Mouse (Mus musculus) cerebellum, postnatal 14 days (tissue): Measurements from ENCODE around the gene Tbr1.

Source experiments
- DNase-seq, 2 experiments: peaks; one replicate each; pipeline ENCODE4 v3.0.0; 2021; ENCODE audit warnings: mixed read lengths in 2 of 2

The Tbr1 gene

DNA sequence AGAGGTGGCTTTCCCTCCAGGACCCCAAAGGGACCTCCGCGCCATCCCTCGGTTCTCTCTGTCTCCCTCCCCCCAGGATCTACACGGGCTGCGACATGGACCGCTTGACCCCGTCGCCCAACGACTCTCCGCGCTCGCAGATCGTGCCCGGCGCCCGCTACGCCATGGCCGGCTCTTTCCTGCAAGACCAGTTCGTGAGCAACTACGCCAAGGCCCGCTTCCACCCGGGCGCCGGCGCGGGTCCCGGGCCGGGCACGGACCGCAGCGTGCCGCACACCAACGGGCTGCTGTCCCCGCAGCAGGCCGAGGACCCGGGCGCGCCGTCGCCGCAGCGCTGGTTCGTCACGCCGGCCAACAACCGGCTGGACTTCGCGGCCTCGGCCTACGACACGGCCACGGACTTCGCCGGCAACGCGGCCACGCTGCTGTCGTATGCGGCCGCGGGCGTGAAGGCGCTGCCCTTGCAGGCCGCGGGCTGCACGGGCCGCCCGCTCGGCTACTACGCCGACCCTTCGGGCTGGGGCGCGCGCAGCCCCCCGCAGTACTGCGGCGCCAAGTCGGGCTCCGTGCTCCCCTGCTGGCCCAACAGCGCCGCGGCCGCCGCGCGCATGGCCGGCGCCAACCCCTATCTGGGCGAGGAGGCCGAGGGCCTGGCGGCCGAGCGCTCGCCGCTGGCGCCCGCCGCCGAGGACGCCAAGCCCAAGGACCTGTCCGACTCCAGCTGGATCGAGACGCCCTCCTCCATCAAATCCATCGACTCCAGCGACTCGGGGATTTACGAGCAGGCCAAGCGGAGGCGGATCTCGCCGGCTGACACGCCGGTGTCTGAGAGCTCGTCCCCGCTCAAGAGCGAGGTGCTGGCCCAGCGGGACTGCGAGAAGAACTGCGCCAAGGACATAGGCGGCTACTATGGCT lies 9.0 kb downstream of the Tbr1 start:
- DNase-seq, result peak; percentile 65 to 73

DNA sequence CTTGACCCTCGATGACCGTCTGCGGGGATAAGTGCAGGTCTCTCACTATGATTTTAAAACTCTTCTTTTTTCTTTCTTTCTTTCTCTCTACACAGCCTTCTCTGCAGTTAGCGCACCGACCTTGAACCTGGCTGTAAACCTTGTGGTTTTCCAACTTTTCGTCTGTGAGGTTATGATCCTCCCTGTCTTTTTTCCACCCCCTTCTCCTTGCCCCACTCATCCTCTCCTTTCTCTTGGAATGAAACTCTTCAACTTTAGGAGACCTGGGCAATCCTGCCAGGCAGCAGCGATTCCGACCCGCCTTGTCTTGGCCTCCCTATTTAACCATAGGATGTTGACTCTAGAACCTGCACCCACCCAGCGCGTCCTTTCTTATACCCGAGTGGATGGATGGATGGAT lies 9.8 kb downstream of the Tbr1 start:
- peak; percentile 14 to 18 for DNase-seq

DNA sequence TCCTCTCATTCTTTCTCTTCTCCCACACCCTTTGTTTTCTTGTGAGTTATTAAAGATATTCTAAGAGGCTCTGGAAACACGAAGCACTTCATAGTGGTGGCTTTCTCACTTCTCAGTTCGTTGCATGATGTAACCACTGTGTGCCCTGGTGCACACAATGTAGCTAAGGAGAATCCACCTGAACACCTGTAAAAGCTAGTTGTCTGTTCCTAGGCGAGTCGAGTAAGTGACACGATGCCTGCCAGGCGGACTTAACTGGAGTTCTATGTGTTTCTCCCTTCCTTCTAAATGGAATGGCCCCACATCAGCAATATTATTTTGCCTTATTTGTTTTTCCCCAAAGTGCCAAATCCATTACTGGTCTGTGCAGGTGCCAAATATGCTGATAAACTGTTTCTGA lies 10.4 kb downstream of the Tbr1 start:
- no peak for DNase-seq

DNA sequence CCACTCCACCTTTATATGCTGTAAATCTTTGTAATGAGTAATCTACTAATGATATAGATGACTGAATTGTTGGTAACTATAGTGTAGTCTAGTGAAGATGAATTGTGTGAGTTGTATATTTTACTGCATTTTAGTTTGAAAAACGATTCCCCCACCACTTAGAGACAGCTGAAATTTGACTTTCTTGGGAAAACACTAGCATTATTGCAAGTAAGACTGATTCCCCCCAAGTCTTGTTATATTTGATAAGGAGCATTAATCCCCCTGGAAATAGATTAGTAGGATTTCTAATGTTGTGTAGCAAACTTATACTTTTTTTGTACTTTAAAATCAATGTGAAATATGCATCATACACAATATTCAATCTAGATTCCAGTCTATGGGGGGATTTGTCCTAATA lies 10.8 kb downstream of the Tbr1 start:
- DNase-seq, result no peak

DNA sequence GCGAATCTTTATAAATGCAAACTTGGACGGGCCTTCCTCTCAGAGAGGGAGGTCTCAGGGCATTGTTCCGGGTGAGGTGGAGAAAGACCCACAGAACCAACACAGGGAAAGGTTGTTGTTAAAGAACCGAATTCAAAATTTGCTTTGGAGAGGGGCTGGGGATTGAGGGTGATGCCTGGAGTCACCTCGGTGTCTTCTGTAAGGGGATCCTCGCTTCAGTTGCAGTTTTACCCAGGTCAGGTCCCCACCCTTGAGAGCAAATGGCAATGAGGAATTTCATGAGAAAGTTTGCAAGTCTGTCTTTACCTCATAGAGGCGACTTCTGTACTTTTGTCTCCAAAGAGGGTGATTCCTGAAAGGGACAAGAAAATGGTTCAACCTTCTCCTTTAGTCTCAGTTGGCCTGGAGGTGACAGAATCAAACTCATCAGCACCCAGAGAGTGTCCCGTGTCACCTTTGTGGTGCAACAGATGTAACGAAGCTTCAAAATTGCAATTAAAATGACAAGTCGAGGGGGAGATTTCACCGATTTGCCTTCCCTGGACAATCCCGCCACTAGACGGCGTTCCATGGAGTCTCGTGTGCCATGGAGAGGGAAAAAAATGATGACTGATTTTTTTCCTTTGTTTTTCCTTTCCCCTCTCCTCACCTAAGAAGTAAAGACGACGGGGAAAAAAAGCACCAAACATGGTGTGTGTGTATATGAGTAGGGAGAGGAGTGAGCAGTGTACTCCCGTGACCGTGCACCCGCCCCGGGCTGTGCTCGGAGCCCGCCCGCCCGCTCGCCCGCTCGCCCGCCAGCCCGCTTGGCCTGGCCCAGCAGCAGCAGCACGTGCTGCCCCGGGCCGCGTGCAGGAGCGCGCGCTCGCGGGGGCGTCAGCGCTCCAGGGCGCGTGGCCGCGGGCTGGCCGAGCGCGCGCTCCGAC lies 12.1 kb downstream of the Tbr1 start:
- peak; percentile 66 to 76 for DNase-seq

DNA sequence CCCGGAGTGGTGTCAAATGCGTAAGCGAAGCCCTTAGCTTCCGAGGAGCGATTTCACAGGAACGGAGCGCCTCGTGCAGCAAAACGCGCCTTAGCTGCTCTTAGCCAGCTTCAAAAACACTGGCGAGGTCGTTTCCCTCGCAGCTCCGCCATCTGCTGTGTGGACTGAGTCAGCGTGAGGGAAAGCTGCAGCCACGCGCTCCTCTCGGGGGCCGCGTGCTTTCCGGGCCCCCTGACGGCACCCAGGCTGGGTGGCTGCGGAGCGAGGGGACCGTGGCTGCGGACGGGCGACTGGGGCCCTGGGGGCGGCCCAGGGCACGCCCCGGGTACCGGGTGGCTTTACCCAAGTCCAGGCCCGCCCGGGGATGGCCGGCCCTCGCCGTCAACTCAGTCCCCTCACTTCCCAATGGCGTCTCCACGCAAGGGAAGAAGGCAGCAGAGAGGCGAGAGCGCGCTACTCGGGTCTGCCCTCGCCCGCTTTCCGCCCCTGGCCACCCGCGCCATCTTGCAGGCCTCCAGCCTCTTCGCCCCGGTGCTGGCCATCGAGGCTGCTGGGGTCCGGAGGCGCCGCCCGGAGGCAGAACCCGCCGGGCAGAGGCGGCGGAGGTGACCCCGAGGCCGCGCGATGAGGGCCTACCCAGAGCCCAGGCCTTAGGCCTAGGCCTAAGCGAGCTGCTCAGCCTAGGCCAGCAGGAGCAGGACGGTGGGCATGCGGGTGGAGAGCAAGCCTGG lies 13.0 kb downstream of the Tbr1 start:
- peak; percentile 68 for DNase-seq

DNA sequence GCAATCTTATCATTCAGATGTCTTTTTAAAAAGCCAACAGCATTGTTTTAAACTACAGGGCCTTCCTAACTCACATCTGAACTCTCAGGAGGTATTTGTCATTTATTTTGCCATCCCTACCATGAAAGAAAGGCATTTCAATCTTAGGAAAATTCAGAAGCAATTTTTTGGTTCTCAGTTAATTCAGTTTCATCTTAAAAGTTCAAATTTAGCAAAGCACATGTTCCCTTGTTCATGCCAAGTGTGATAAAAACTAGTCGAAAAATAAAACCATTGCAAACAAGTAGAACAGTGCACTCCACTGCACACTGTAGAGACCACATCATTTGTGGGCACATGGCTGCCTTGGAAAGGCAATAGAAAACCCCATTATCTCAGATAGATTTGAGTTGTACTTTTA lies 15.5 kb downstream of the Tbr1 start:
- DNase-seq, result no peak

DNA sequence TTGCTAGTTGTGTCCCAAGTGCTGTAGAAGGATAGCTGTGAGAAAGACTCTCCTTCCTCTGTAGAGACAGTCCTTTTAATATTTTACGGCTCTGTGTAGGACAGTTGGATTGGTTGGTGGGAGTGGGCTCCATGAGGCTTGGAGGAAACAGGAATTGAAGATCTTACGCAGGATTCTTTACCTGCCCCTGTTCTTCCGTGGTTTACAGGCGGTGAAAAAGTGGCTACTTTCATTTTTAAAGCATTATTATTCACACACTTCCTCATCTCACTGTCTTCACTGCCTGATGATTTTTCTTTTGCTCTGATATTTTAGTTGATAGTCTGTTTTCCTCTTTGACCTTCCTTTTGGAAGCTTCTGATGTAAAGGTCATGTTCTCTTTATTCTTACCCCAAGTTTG lies 17.5 kb downstream of the Tbr1 start:
- no peak for DNase-seq

DNA sequence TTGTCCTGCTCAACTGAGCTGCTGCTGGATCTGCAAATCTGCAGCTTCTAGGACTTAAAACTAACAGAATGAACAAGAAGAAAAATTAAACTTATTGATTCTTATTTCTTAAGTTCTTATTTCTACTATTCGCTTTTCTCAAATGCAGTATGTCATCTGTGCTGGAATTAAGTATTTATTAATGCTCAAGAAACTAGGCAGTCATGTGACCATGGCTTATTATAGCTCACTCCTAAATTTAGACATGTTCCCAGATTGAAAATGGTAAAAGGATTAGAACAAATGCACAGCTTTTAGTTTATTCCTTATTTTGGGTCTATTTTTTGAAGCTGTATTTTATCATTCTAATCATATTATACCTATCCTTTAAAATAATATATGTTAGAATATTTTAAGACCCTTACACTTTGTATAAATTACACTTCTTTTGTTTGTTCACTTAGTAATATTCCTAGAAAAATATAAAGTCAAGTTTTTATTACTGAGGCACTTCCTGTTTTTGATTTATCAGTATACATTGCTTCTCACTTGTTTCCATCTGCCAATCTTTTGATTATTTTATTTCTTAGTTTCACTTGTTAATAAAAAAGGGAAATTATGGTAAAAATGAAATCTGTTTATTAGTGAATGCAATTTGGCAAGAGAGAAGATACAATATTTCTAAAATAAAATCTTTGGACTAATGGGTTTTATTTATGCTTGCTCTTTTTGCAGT lies 20.9 kb downstream of the Tbr1 start:
- DNase-seq, result no peak

DNA sequence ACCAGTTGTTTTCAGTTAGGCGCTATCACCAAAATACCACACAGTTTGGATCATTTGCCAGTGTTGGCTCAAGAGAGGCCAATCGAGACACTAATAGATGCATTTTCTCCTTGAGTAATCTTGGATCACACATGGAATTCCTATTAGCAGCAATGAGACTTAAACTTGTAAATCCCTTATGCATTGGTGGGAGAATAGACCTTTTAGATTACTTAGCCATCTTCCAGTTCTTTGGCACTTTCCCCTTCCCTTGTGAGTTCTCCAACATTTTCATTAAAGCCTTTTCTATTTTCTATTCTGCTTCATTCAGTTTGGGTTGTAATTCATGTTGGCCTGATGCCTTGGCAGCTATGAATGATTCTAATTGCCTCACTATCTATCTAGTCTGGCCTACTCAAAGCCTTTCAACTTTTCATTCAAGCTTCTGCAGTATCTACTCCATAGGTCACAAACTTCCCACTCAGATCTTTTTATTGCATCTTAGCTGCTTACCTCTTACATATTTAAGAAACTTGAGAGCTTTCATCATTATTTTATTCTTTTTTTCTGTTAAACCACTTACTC lies 34.6 kb downstream of the Tbr1 start:
- DNase-seq, result peak; percentile 3 to 19
